Mouse (Mus musculus): ENCODE data around the gene Neurl4.

The Neurl4 gene

GRCm38 (mm10) chr11:69919053-69919452 lies 18.2 kb downstream of the Neurl4 start:
- Histone ChIP-seq H3K4me3 (replicated peaks; ENCODE audit: low read length) (peak overlapping the region; percentile 98), H3K36me3 (ENCODE audit: insufficient read depth, low read length) (peaks cover 59% of the 10 kb centered on the region), H3K27me3 (ENCODE audit: insufficient read depth, low read length) (no peaks in the 10 kb centered on the region), H3K4me1 (replicated peaks; ENCODE audit: low read depth, low read length) (peaks cover 69% of the 10 kb centered on the region), H3K9me3 (ENCODE audit: low read length) (no peaks in the 10 kb centered on the region)
- TF ChIP-seq CTCF (conservative IDR thresholded peaks at IDR 0.05; ENCODE audit: low read length) (no peak), NANOG (IDR thresholded peaks at IDR 0.05; ENCODE audit: borderline replicate concordance, low read length) (no peak), POU5F1 (IDR thresholded peaks at IDR 0.05; ENCODE audit: borderline replicate concordance, low read length) (no peak)

DNA sequence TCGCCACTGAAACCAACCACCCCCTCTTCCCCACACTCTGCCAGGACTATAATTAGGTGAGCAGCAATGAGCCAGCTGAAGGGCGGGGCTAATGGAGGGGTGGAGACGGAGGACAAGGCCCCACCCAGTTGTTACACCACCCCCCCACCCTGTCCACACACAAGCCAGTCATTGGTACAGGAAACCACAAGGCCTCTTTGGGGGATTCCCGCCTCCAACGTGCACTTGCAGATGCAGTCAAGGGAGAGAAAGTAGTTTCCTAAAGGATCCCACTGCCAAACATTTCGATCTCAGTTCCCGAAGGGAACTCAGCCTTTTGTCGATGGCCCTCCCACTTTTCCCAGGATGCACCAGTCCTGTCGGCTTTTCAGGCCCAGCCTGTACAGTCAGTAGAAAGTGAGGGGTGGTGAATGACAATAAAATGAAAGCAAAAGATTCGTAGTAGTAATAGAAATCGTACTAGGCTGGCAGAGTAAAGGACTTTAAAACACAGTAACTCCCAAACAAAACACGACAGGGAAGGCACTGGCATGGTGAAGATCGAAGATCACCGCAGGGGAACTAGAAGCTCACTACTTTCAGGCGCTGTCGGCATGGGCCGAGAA lies 18.9 kb downstream of the Neurl4 start:
- Histone ChIP-seq H3K36me3 (ENCODE audit: insufficient read depth, low read length) (peaks cover 56% of the 10 kb centered on the region), H3K4me1 (replicated peaks; ENCODE audit: low read depth, low read length) (peaks cover 63% of the 10 kb centered on the region), H3K27me3 (ENCODE audit: insufficient read depth, low read length) (no peaks in the 10 kb centered on the region), H3K4me3 (replicated peaks; ENCODE audit: low read length) (peak overlapping the region; percentile 98), H3K9me3 (ENCODE audit: low read length) (no peaks in the 10 kb centered on the region)
- TF ChIP-seq CTCF (conservative IDR thresholded peaks at IDR 0.05; ENCODE audit: low read length) (no peak), POU5F1 (IDR thresholded peaks at IDR 0.05; ENCODE audit: borderline replicate concordance, low read length) (no peak), NANOG (IDR thresholded peaks at IDR 0.05; ENCODE audit: borderline replicate concordance, low read length) (no peak)

- Histone ChIP-seq H3K4me3 (replicated peaks; ENCODE audit: low read length) (peak overlapping the region; percentile 98), H3K36me3 (ENCODE audit: insufficient read depth, low read length) (peaks cover 49% of the 10 kb centered on the region), H3K4me1 (replicated peaks; ENCODE audit: low read depth, low read length) (peaks cover 56% of the 10 kb centered on the region), H3K9me3 (ENCODE audit: low read length) (no peaks in the 10 kb centered on the region), H3K27me3 (ENCODE audit: insufficient read depth, low read length) (no peaks in the 10 kb centered on the region)
- TF ChIP-seq CTCF (conservative IDR thresholded peaks at IDR 0.05; ENCODE audit: low read length) (no peak), NANOG (IDR thresholded peaks at IDR 0.05; ENCODE audit: borderline replicate concordance, low read length) (no peak), POU5F1 (IDR thresholded peaks at IDR 0.05; ENCODE audit: borderline replicate concordance, low read length) (no peak)
These were observed 19.6 kb downstream of the Neurl4 start for GRCm38 (mm10) chr11:69920266-69921031.

- TF ChIP-seq NANOG (IDR thresholded peaks at IDR 0.05; ENCODE audit: borderline replicate concordance, low read length) = no peak
- TF ChIP-seq POU5F1 (IDR thresholded peaks at IDR 0.05; ENCODE audit: borderline replicate concordance, low read length) = no peak
- TF ChIP-seq CTCF (conservative IDR thresholded peaks at IDR 0.05; ENCODE audit: low read length) = no peak; the same call in 1 of the 2 replicates
- Histone ChIP-seq H3K4me3 (replicated peaks; ENCODE audit: low read length) (peak within 1 kb of the TSS; percentile 98), H3K36me3 (ENCODE audit: insufficient read depth, low read length) (peaks cover 40% of the 10 kb centered on the region), H3K4me1 (replicated peaks; ENCODE audit: low read depth, low read length) (peaks cover 47% of the 10 kb centered on the region), H3K27me3 (ENCODE audit: insufficient read depth, low read length) (no peaks in the 10 kb centered on the region), H3K9me3 (ENCODE audit: low read length) (no peaks in the 10 kb centered on the region)
These were observed 20.5 kb downstream of the Neurl4 start, which contains the start of gene Eif5a for GRCm38 (mm10) chr11:69921114-69922011. Gene Eif5a (minus strand): TSS chr11:69921958.

DNA sequence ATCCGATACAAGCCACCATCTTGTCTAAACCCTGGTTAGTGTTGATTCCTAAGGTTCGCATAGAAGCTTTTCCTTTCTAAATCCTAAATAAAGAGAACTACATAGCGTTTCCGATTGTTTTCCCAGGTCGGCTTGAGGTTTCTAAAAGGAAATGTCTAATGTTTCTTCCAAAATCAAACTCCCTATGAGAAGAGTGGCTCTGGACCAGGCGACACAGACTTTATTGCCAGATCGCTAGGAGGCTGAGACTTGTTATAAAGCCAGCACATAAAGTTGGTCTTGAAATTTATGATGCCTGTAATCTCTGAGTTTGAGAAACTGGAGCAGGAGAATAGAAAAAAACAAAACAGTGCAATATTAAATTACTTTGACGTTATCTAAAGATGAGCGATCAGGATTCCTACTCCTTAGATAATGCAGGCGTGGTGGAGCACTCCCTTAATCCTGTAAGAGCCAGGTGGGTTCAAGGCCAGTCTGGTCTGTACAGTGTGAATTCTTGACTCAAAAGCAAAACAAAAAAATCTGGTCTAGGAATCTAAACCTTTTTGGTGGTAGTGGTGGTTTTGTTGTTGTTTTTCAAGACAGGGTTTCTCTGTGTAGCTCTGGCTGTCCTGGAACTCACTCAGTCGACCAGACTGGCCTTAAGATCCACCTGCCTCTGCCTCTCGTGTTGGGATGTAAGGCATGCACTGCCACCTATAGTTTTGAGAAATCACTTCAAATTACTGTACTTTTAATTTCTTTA lies 21.3 kb downstream of the Neurl4 start:
- H3K4me3 ChIP-seq (replicated peaks; ENCODE audit: low read length) = peak overlapping the region; percentile 82
- H3K4me1 ChIP-seq (replicated peaks; ENCODE audit: low read depth, low read length) = peaks cover 39% of the 10 kb centered on the region
- H3K27me3 ChIP-seq (ENCODE audit: insufficient read depth, low read length) = no peaks in the 10 kb centered on the region
- H3K9me3 ChIP-seq (ENCODE audit: low read length) = no peaks in the 10 kb centered on the region
- peaks cover 31% of the 10 kb centered on the region for H3K36me3 ChIP-seq (ENCODE audit: insufficient read depth, low read length)
- TF ChIP-seq CTCF (conservative IDR thresholded peaks at IDR 0.05; ENCODE audit: low read length) (no peak), NANOG (IDR thresholded peaks at IDR 0.05; ENCODE audit: borderline replicate concordance, low read length) (no peak), POU5F1 (IDR thresholded peaks at IDR 0.05; ENCODE audit: borderline replicate concordance, low read length) (no peak)

DNA sequence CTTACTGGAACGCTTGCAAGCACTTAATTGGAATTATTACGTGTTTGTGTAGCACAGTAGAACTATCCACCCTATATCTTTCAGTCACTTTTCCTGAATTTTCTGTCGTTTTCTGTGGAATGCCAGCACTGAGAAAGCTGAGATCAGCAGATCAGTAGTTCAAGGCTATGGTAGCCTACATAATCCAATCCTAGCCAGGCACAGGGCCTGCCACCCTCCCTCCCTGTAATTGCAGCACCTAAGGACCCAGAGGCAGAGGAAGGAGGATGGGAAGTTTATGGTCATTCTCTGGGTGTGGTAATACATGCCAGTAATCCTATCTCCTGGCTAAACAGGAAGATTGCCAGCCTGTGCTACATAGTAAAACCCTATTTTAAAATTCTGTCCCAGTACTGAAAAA lies 21.9 kb downstream of the Neurl4 start:
- Histone ChIP-seq H3K9me3 (ENCODE audit: low read length) (no peaks in the 10 kb centered on the region), H3K27me3 (ENCODE audit: insufficient read depth, low read length) (no peaks in the 10 kb centered on the region), H3K4me1 (replicated peaks; ENCODE audit: low read depth, low read length) (peaks cover 33% of the 10 kb centered on the region), H3K36me3 (ENCODE audit: insufficient read depth, low read length) (peaks cover 25% of the 10 kb centered on the region), H3K4me3 (replicated peaks; ENCODE audit: low read length) (peak overlapping the region; percentile 82)
- TF ChIP-seq POU5F1 (IDR thresholded peaks at IDR 0.05; ENCODE audit: borderline replicate concordance, low read length) (no peak), CTCF (conservative IDR thresholded peaks at IDR 0.05; ENCODE audit: low read length) (no peak)

- H3K4me3 ChIP-seq (replicated peaks; ENCODE audit: low read length) = no peak overlapping the region
- H3K27me3 ChIP-seq (ENCODE audit: insufficient read depth, low read length) = no peaks in the 10 kb centered on the region
- no peaks in the 10 kb centered on the region for H3K36me3 ChIP-seq (ENCODE audit: insufficient read depth, low read length)
- peaks cover 15% of the 10 kb centered on the region for H3K4me1 ChIP-seq (replicated peaks; ENCODE audit: low read depth, low read length)
- H3K9me3 ChIP-seq (ENCODE audit: low read length) = no peaks in the 10 kb centered on the region
- no peak for TF ChIP-seq NANOG (IDR thresholded peaks at IDR 0.05; ENCODE audit: borderline replicate concordance, low read length)
- TF ChIP-seq POU5F1 (IDR thresholded peaks at IDR 0.05; ENCODE audit: borderline replicate concordance, low read length) = no peak
- TF ChIP-seq CTCF (conservative IDR thresholded peaks at IDR 0.05; ENCODE audit: low read length) = no peak
These were observed 26.6 kb downstream of the Neurl4 start for GRCm38 (mm10) chr11:69927501-69927900.

All from E14TG2a.4 (cell line).